Mouse (Mus musculus) ES-CJ7 (cell line): ENCODE measurements around the gene Abhd2.
A peak's percentile ranks its signal among the peaks of the same experiment; 100 is the strongest.

Experiments used
- DNase-seq: peaks from one replicate; pipeline ENCODE4 v3.0.0; 2011; ENCODE audit warnings: low read depth, low spot score

Abhd2 gene

DNA sequence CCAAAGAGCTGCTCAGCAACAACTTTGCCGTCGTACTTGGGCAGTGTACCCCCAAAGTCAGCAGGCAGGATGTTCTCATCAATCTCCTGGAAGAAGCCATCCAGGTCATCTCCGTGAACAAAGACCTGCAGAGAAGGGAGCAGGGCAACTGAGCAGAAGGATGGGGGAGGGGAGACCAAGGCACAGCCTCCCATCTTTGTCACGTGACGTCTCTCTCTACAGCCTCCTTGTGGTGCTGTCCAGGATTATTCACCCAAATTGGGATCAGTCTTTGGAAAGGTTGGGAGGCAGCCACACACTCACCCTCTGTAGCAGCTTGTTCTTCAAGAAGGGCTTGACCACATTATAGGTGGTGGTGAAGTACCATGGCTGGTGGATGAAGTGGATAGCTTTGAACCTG, 102.6 kb downstream of the Abhd2 start:
- DNase-seq: peak; percentile 85

- no peak for DNase-seq
Measured at GRCm38 (mm10) chr7:79376516-79377275, 103.7 kb downstream of the Abhd2 start.

GRCm38 (mm10) chr7:79386422-79387133, 113.6 kb downstream of the Abhd2 start, which contains the start of gene Rlbp1:
Gene Rlbp1 (minus strand): TSS chr7:79387048.
- peak; percentile 42 for DNase-seq

GRCm38 (mm10) chr7:79387140-79387539, 114.1 kb downstream of the Abhd2 start:
- no peak for DNase-seq

- peak; percentile 88 for DNase-seq
Measured at GRCm38 (mm10) chr7:79387991-79388390, 115.0 kb downstream of the Abhd2 start.

DNA sequence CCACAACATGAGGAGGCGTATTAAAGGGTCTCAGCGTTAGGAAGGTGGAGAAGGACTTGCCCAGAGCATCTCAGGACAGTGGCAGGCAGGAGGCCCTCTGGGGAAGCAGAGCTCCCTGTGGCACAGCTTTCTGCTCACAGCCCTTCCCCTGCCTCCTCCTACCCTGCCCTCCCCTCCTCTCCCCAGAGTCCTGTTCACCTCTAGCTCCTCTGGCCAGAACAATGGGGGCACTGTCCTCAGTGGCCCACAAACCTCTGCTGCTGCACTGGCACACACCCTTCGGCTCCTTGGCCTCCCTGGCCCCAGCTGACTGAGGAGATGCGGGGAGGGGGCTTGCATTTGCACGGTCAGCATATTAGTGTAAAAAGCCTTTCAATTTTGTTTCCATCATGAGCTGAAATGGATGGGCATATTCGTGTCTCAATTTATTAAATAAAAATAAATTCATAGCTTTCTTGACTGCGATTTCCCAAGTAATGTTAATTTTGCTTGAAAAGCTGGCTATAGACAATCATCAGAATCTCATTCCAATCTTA, 115.7 kb downstream of the Abhd2 start:
- DNase-seq: no peak

DNA sequence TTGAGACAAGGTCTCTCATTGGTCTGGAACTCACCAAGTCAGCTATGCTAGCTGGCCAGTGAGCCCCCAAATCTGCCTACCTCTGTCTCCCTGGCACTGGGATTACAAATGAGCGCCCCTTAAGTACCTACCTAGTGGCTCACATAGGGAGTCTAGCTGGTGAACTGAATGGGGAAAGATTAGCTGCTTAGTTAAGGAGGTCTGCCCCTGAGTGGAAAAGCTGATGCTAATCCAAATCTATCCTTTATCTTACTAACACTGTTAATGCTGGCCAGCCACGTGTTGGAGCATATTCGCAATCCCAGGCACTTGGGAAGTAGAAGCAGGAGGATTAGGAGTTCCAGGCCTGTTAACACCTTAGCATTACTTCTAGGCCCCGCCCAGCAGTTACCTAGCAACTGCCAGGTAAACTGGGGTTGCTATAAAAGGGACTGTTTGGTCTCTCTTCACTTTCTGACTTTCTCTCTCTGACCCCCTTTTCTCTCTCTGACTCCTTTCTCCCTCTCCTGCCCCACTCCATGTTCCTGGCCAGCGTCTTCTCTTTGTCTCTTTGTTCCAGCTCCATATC, 117.2 kb downstream of the Abhd2 start:
- DNase-seq: peak; percentile 57

DNA sequence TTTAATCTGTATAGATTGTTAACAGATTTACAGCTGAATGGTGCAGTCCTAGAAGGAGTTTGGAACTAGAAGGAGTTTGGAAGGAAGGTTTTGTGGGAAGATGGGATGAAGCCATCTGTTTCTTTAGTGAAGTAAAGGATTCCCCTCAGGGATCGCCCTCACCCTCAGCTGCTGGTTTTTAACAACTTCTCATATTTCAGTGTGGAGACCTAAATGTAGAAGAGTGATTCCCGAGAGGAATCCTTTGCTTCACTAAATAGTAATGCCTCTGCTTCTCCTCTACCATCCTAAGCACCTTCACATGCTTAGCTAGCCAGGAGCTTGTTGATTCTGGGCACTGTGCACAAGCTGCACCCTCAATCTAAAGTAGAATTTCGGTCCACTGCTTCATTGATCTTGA, 118.5 kb downstream of the Abhd2 start:
- no peak for DNase-seq

DNA sequence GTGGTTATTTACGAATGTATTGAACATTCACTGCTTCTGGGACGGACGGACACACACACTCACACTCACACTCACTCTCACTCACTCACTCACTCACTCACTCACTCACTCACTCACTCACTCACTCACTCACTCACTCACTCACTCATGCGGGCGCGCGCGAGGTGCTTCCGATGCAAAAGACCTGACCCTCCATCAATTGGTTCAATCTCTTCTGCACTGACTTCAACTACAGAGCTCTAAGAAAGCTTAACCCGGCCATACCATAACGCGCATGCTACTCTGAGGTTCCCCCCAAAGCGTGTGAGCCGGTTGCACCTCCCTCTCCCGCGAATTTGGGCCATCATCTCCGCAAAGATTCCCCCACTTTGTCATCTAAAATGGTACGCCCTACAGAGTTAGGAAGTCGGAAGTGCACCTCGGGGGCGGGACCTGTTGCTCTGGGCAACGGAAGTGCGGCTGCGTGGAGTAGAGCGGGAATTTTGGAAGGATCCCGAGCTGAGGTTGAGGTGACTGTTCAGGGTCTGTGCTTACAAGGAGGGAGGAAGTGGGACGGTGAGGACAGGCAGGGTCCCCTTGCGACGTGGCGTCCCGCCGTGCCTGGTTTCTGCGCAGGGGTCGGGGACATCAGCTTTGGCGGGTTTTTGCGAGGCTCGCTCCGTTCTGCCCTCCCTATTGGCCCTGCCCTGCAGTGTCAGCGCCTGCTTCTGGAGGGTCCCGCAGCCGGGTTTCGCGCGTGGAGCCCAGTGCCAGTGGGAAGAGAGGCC, 119.1 kb downstream of the Abhd2 start, which contains the start of gene Fanci:
TSS of gene Fanci (plus strand) at position 47 of the 767 bp plus-strand sequence.
- peak; percentile 97 for DNase-seq

DNA sequence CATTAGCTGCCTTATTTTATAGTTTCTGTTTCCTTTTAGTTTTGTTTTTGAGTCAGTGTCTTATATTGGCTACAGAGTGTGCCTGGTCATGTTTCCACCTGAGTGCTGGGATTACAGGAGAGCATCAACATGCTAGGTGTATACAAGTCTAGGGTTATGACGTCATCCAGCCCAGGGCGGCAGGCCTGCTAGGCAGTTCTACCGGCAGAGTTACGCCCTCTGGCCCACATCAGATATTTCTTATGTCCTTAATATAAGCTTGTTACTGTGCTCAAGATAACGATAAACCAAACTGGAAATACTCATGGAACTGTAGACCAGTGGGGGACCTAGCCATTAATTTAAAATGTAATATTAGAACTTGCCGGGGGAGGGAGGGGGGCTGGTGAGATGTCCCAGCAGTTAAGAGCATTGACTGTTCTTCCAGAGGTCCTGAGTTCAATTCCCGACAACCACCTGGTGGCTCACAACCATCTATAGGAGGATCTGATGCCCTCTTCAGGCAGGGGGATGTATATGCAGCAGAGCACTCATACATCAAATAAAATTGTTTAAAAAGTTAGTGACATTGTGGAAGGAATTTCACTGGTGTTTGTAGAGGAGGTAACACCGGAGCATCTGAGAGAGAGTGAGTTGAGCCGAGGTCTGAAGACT, 120.0 kb downstream of the Abhd2 start:
- peak; percentile 78 for DNase-seq

GRCm38 (mm10) chr7:79393924-79394323, 120.9 kb downstream of the Abhd2 start:
- no peak for DNase-seq

- DNase-seq: peak; percentile 60
Measured at GRCm38 (mm10) chr7:79394666-79395065, 121.7 kb downstream of the Abhd2 start.

- peak; percentile 60 for DNase-seq
Measured at GRCm38 (mm10) chr7:79395186-79395585, 122.2 kb downstream of the Abhd2 start.

GRCm38 (mm10) chr7:79397446-79397963, 124.5 kb downstream of the Abhd2 start:
- peak; percentile 43 for DNase-seq

DNA sequence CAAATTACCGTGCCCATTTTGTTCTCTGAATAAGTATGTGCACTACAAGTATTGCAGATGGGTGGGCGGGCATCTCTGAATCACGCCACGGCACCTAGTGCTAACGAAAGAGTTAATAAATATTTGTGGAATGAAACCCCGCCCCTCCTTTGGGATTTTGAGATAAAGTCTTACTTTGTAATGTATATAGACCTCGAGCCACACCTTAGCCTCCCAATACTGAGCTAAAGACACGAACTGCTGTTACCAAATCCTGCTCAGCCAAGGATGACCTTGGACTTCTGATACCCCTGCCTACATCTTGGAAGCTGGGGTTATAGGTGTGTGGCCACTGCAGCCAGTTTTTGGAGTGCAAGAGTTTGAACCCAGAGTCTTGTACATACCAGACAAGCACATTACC, 125.4 kb downstream of the Abhd2 start:
- peak; percentile 90 for DNase-seq

- peak; percentile 62 for DNase-seq
Measured at GRCm38 (mm10) chr7:79398971-79399370, 126.0 kb downstream of the Abhd2 start.

DNA sequence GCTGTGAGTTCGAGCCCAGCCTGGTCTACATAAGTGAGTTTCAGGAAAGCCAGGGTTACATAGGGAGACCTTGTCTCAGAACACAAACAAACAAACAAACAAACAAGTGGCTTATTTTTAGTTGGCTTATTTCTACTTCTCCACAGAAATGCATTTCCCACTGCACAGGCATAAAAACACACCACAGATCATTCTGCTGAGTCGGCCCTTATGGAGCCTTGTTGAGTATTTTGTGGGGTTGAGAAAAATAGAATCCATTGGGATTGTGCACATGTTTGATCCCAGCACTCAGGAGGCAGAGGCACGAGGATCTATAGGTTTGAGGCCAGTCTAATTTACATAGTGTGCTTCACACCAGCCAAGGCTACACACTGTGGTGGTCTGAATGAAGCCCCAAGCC, 127.3 kb downstream of the Abhd2 start:
- DNase-seq: no peak

DNA sequence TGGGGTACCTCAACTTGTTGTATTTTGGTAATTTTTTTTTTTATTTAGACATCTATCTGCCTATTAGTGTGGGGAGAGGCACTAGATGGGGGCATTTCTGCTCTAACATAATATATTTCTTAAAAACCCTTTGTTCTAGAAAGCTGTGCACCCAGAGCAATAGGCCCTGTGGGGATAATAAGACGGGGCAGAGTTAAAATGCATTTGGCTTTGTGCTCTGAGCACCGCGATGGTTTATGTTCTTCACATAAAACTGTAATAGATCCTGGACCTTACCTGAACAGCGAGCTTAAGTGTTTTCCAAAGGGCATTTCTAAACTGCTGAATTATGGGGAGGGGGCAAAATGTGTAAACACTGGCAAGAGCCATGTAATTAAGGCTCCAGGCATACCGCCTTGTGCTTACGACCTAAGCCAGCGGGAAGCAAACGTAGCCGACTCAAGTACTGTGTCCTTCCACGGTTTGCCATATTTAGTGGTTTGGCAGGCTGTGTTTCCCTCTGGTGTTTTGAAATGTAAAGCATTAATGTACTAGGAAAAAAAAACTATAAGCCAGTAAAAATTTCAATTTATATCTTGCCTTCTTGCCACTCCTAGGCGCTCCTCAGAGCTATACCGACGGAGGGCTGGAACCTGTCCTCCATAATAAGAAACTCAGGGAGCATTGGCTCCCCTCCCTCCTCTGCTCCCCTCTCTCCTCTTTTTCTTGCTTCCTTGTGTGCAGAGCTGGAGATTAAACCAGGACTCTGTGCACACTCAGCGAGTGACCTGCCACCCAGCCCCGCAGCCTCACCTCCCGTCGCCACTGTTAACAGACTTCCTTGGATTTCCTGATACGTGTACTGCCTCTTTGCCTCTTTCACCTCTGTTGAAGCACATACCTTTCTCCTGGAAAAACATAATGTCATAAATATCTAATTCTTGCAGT, 141.7 kb downstream of the Abhd2 start:
- DNase-seq: no peak
